8 mouse cellular contexts compared by ENCODE assay signal in the genomic region with DNA sequence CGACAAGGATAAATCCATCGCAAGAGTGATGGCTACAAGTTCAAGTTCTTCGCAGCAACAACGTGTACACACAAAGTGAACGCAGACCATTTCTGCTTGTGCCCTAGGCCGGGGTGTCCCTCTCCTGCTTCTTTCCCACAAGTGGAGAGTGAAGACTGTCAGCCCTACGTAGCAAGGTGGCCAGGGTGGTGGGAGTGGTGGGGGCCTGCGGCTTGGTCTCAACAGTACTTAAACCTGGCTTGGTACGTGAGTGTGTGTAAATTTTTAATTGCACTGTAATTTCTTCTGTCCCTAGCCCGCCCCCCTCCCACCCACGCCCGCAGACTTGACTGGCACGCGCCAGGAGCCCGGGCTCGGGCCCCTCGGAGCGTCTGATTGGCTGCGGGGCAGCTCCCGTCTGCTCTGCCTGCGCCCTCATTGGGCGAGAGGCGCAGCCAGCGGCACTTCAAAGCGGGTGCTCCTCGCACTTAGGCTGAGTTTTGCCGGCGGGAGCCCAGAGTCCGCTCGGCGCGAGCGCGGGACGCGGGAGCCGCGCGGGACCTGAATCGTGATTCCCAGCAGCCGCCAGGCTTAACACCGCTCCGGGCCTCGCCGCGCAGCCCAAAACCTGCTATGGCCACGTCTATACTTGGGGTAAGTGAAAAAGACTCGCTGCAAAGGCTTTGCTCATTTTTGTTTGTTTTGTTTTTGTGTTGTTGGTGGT. TPM values are rescaled to one million over a fixed set of nuclear protein-coding genes. Genes with fewer than 3 reads are reported as not detected.
DNase-seq lines count a peak whose midpoint lies in the region; ATAC-seq and TF ChIP-seq lines count a peak whose summit lies in the region.

Sp9 (plus strand) TSS at position 467 of the 703 bp plus-strand sequence.

- no peaks in the 10 kb centered on the region for H3K9me3 ChIP-seq in forebrain, embryonic 15.5 days
- H3K9me3 ChIP-seq in lung, embryonic 16.5 days (ENCODE audit: control insufficient read depth, low read length), result no peaks in the 10 kb centered on the region

- no peak within 1 kb of the TSS for H3K27ac ChIP-seq in left cerebral cortex, adult 2 months
- H3K27ac ChIP-seq in forebrain, embryonic 15.5 days (replicated peaks), result peak within 1 kb of the TSS; percentile 85
- no peak within 1 kb of the TSS for H3K27ac ChIP-seq in lung, embryonic 16.5 days (ENCODE audit: low read length)

- intact Hi-C loops in left cerebral cortex, adult 2 months (cut with DNase I), result loop anchor here (2.0 to 10.0 kb wide), 5 partner anchors 59 to 1863 kb away; partner anchors contain the start of genes Evx2, Hoxd10 and Hoxd9

- H3K36me3 ChIP-seq in forebrain, embryonic 15.5 days, result no peaks in the 10 kb centered on the region
- H3K36me3 ChIP-seq in lung, embryonic 16.5 days (ENCODE audit: control insufficient read depth, insufficient read depth, low read length), result no peaks in the 10 kb centered on the region
- H3K36me3 ChIP-seq in splenic B cell, adult 2 months (ENCODE audit: control insufficient read depth, insufficient read depth, low read length, poor library complexity, severe bottlenecking), result no peaks in the 10 kb centered on the region

- H3K27me3 ChIP-seq in forebrain, embryonic 15.5 days, result peaks cover 28% of the 10 kb centered on the region
- peaks cover 74% of the 10 kb centered on the region for H3K27me3 ChIP-seq in lung, embryonic 16.5 days (ENCODE audit: control insufficient read depth, insufficient read depth, low read depth, low read length)
- H3K27me3 ChIP-seq in splenic B cell, adult 2 months (ENCODE audit: control insufficient read depth, insufficient read depth, low read length, poor library complexity, severe bottlenecking), result peaks cover 2% of the 10 kb centered on the region

- H3K4me2 ChIP-seq in forebrain, embryonic 15.5 days (replicated peaks), result peak within 1 kb of the TSS; percentile 46
- H3K4me2 ChIP-seq in lung, embryonic 16.5 days (ENCODE audit: low read depth, low read length), result peak within 1 kb of the TSS; percentile 67

- WGBS in forebrain, embryonic 15.5 days, result under 1% methylated on average over 48 of the region's 48 CpGs
- WGBS in lung, embryonic 16.5 days, result 1% methylated on average over 48 of the region's 48 CpGs

- H3K4me3 ChIP-seq in left cerebral cortex, adult 2 months, result peak within 1 kb of the TSS; percentile 22; the same call in 1 of the 2 replicates
- peak within 1 kb of the TSS; percentile 51 for H3K4me3 ChIP-seq in forebrain, embryonic 15.5 days
- H3K4me3 ChIP-seq in lung, embryonic 16.5 days (ENCODE audit: low read length), result peak within 1 kb of the TSS; percentile 48

- no peak for TF ChIP-seq CTCF in left cerebral cortex, adult 2 months (IDR thresholded peaks at IDR 0.05)

- peaks cover 51% of the 10 kb centered on the region for H3K4me1 ChIP-seq in forebrain, embryonic 15.5 days
- H3K4me1 ChIP-seq in lung, embryonic 16.5 days (replicated peaks; ENCODE audit: control insufficient read depth, insufficient read depth, low read length), result peaks cover 35% of the 10 kb centered on the region

- DNase-seq in left cerebral cortex, adult 2 months (ENCODE audit: extremely low spot score in 1 of 2, low spot score in 2 of 2), result peak; percentile 44 to 62
- DNase-seq in left cerebral cortex, adult 9 months (ENCODE audit: low spot score in 2 of 2), result no peak
- DNase-seq in splenic B cell, adult 2 months (ENCODE audit: low read depth, low spot score), result peak; percentile 54
- no peak for DNase-seq in layer of hippocampus, adult 9-10 months (ENCODE audit: low spot score)

- ATAC-seq in activated CD4-positive, CD25-positive, alpha-beta regulatory T cell, adult 4 months, result peak; percentile 24
- ATAC-seq in forebrain, embryonic 15.5 days (replicated peaks), result peak; percentile 95
- ATAC-seq in inflammation-experienced regulatory T-cells, adult 6 months, result peak; percentile 16
- ATAC-seq in lung, embryonic 16.5 days (ENCODE audit: low read depth), result peak; percentile 63

- peak within 1 kb of the TSS; percentile 51 for H3K9ac ChIP-seq in forebrain, embryonic 15.5 days (replicated peaks)
- H3K9ac ChIP-seq in lung, embryonic 16.5 days (ENCODE audit: low read length), result no peak within 1 kb of the TSS

RNA-seq across cellular contexts. Expression of gene Sp9, which starts in this region (rescaled TPM):
- total RNA-seq in left cerebral cortex, adult 2 months (2021), result 1 to 10 TPM; 2.7 to 4.0 TPM
- polyA plus RNA-seq in activated CD4-positive, CD25-positive, alpha-beta regulatory T cell, adult 4 months (2017; shearing (Covaris generic)), result not detected
- 12.4 and 13.5 TPM in 2 replicates for polyA plus RNA-seq in forebrain, embryonic 15.5 days (2015; fragmentation: Nextera tagmentation; extraction: Ambion mirVana)
- polyA plus RNA-seq in inflammation-experienced regulatory T-cells, adult 6 months (2017; shearing (Covaris generic)), result not detected
- polyA plus RNA-seq in lung, embryonic 16.5 days (2015; fragmentation: Nextera tagmentation; extraction: Ambion mirVana), result not detected in 2 replicates

Comparison
In these comparisons a context has a peak if more than half of its experiments do, and no peak if none do; other contexts are left out.
1. RNA of gene Sp9 (polyA plus RNA-seq): 12.4 to 13.5 TPM in forebrain, embryonic 15.5 days; not detected in activated CD4-positive, CD25-positive, alpha-beta regulatory T cell, adult 4 months, not detected in inflammation-experienced regulatory T-cells, adult 6 months and not detected in lung, embryonic 16.5 days; every median in the first group is over 10 times any median in the second.
2. DNase-seq: peak in left cerebral cortex, adult 2 months (2 of 2) and splenic B cell, adult 2 months (single experiment); none in left cerebral cortex, adult 9 months (0 of 2) and layer of hippocampus, adult 9-10 months (single experiment).
3. Peak in ATAC-seq in activated CD4-positive, CD25-positive, alpha-beta regulatory T cell, adult 4 months; RNA of the gene not detected or under 1 TPM.
4. Peak in ATAC-seq in inflammation-experienced regulatory T-cells, adult 6 months; RNA of the gene not detected or under 1 TPM.
5. Peak in ATAC-seq, H3K4me3 ChIP-seq and H3K4me2 ChIP-seq in lung, embryonic 16.5 days; RNA of the gene not detected or under 1 TPM.
6. ATAC-seq: peak in every context shown above with its lines; median percentile 95 in forebrain, embryonic 15.5 days; 63 in lung, embryonic 16.5 days; 24 in activated CD4-positive, CD25-positive, alpha-beta regulatory T cell, adult 4 months; 16 in inflammation-experienced regulatory T-cells, adult 6 months.
7. Peak in every context shown above with its lines, with median percentiles within 50 percentile points of each other: H3K4me3 ChIP-seq.